Mouse (Mus musculus) C2C12 (cell line): ENCODE results near the gene Hoxd3. TPM values are rescaled to one million over a fixed set of nuclear protein-coding genes. Genes with fewer than 3 reads are reported as not detected.

Experiments used
- H3K27me3 ChIP-seq: one replicate; pipeline ENCODE4 v1.6.1; 2011; ENCODE audit not compliant: control insufficient read depth, insufficient read depth, insufficient read length
- H3K36me3 ChIP-seq: one replicate; pipeline ENCODE4 v1.6.1; 2011; ENCODE audit not compliant: control insufficient read depth, insufficient read depth
- H3K4me3 ChIP-seq: one replicate; pipeline ENCODE4 v1.5.1; 2011; ENCODE audit warnings: mild to moderate bottlenecking, control low read depth; ENCODE audit not compliant: poor library complexity, insufficient read depth, severe bottlenecking
- H3K79me2 ChIP-seq: one replicate; pipeline ENCODE4 v1.6.1; 2011; ENCODE audit not compliant: control insufficient read depth, insufficient read depth
- H3K79me3 ChIP-seq: one replicate; pipeline ENCODE4 v1.6.1; 2011; ENCODE audit warnings: low read depth, control low read depth
- H3ac ChIP-seq: one replicate; pipeline ENCODE3; 2011; ENCODE audit warnings: low read depth; ENCODE audit not compliant: control insufficient read depth, insufficient read length
- CEBPB ChIP-seq: IDR thresholded peaks from one replicate; pipeline ENCODE4 v1.6.1; 2011; ENCODE audit warnings: low read depth, mild to moderate bottlenecking, control low read depth, moderate library complexity
- CTCF ChIP-seq: IDR thresholded peaks from one replicate; pipeline ENCODE4 v1.5.1; 2011; ENCODE audit not compliant: control insufficient read depth, insufficient read depth, insufficient read length
- FOSL1 ChIP-seq: IDR thresholded peaks from one replicate; pipeline ENCODE4 v1.8.0; 2011; ENCODE audit warnings: mild to moderate bottlenecking, low read length; ENCODE audit not compliant: poor library complexity, insufficient read depth, severe bottlenecking
- MAX ChIP-seq: IDR thresholded peaks from one replicate; pipeline ENCODE4 v1.6.1; 2011; ENCODE audit warnings: mild to moderate bottlenecking, control low read depth
- MYOD1 ChIP-seq: IDR thresholded peaks from one replicate; pipeline ENCODE4 v1.6.1; 2011; ENCODE audit warnings: low read depth; ENCODE audit not compliant: control insufficient read depth, insufficient read length
- MYOG ChIP-seq: IDR thresholded peaks from one replicate; pipeline ENCODE4 v1.6.1; 2011; ENCODE audit not compliant: control insufficient read depth, insufficient read length; ENCODE audit errors: extremely low read depth
- USF1 ChIP-seq: IDR thresholded peaks from one replicate; pipeline ENCODE4 v1.6.1; 2011; ENCODE audit warnings: low read depth, mild to moderate bottlenecking, control low read depth, moderate library complexity
- long read RNA-seq, 2 experiments: library from polyadenylated mRNA; unstranded; transcript quantifications; one replicate each; pipeline ENCODE4 v2.0.0; 2019 to 2020
- polyA plus RNA-seq: library from polyadenylated mRNA; unstranded; fragments of >200 nt; fragmentation: generic; extraction: Trizol; gene quantifications from one replicate; pipeline ENCODE4 v1.2.1, GENCODE M21; 2012; ENCODE audit warnings: missing spikeins

Gene Hoxd3
- not detected for polyA plus RNA-seq
- long read RNA-seq, experiment 1, result 0 reads
- long read RNA-seq, experiment 2, result 0 reads

- Histone ChIP-seq H3K36me3 (no peaks in the 10 kb centered on the region), H3K79me2 (no peaks in the 10 kb centered on the region), H3K79me3 (no peaks in the 10 kb centered on the region), H3ac (no peak within 1 kb of the TSS), H3K27me3 (peaks cover 43% of the 10 kb centered on the region), H3K4me3 (no peak within 1 kb of the TSS)
- no peak for TF ChIP-seq MYOD1
- TF ChIP-seq CEBPB, result no peak
- no peak for TF ChIP-seq MYOG
Observed at GRCm38 (mm10) chr2:74711721-74712621, at the start of gene Hoxd3, which contains the start of gene Hoxd4. Hoxd3 (plus strand) TSS chr2:74711927. Hoxd4 (plus strand) TSS chr2:74711929.

GRCm38 (mm10) chr2:74663291-74663925 is 48.3 kb upstream of the Hoxd3 start:
- Histone ChIP-seq H3K79me3 (no peaks in the 10 kb centered on the region), H3K79me2 (no peaks in the 10 kb centered on the region), H3ac (no peak overlapping the region), H3K36me3 (no peaks in the 10 kb centered on the region), H3K4me3 (no peak overlapping the region), H3K27me3 (peaks cover 54% of the 10 kb centered on the region)
- TF ChIP-seq CTCF (no peak), MAX (no peak), MYOG (no peak), CEBPB (no peak), FOSL1 (no peak), MYOD1 (no peak), USF1 (no peak)

GRCm38 (mm10) chr2:74666411-74666810 is 45.3 kb upstream of the Hoxd3 start:
- H3K27me3 ChIP-seq, result peaks cover 39% of the 10 kb centered on the region
- H3K36me3 ChIP-seq, result no peaks in the 10 kb centered on the region
- no peaks in the 10 kb centered on the region for H3K79me2 ChIP-seq
- no peaks in the 10 kb centered on the region for H3K79me3 ChIP-seq
- H3ac ChIP-seq, result no peak overlapping the region
- TF ChIP-seq MYOD1, result no peak
- TF ChIP-seq FOSL1, result no peak
- TF ChIP-seq CTCF, result no peak
- no peak for TF ChIP-seq MAX
- TF ChIP-seq CEBPB, result no peak
- no peak for TF ChIP-seq MYOG
- TF ChIP-seq USF1, result no peak
- no peak overlapping the region for H3K4me3 ChIP-seq

- no peak overlapping the region for H3K4me3 ChIP-seq
- H3K79me3 ChIP-seq, result no peaks in the 10 kb centered on the region
- H3ac ChIP-seq, result no peak overlapping the region
- H3K36me3 ChIP-seq, result no peaks in the 10 kb centered on the region
- TF ChIP-seq MYOG (no peak), CTCF (no peak), FOSL1 (no peak), CEBPB (no peak), MAX (no peak), MYOD1 (no peak), USF1 (no peak)
- H3K79me2 ChIP-seq, result no peaks in the 10 kb centered on the region
- H3K27me3 ChIP-seq, result peaks cover 36% of the 10 kb centered on the region
Observed at GRCm38 (mm10) chr2:74667191-74667841, 44.4 kb upstream of the Hoxd3 start.

GRCm38 (mm10) chr2:74667842-74668357 is 43.8 kb upstream of the Hoxd3 start, which contains the start of gene Hoxd13:
Hoxd13 (plus strand) TSS chr2:74668310.
- H3K4me3 ChIP-seq, result no peak within 1 kb of the TSS
- H3K36me3 ChIP-seq, result no peaks in the 10 kb centered on the region
- no peak within 1 kb of the TSS for H3ac ChIP-seq
- H3K79me2 ChIP-seq, result no peaks in the 10 kb centered on the region
- TF ChIP-seq CTCF (no peak), MYOD1 (no peak), MAX (no peak), MYOG (no peak), CEBPB (no peak), USF1 (no peak), FOSL1 (no peak)
- H3K79me3 ChIP-seq, result no peaks in the 10 kb centered on the region
- H3K27me3 ChIP-seq, result peaks cover 36% of the 10 kb centered on the region
